Mouse (Mus musculus) ES-Bruce4 (cell line): ENCODE measurements around the gene Mypn. TPM values are rescaled to one million over a fixed set of nuclear protein-coding genes. Genes with fewer than 3 reads are reported as not detected.

Experiments
- H3K27ac ChIP-seq: 2 replicates; pipeline ENCODE4 v1.5.1; 2012; ENCODE audit warnings: low read length, inconsistent platforms; ENCODE audit not compliant: insufficient read depth
- H3K27me3 ChIP-seq: 2 replicates; pipeline ENCODE4 v1.6.1; 2012; ENCODE audit warnings: mild to moderate bottlenecking, low read length, inconsistent platforms; ENCODE audit not compliant: control insufficient read depth, poor library complexity, insufficient read depth, severe bottlenecking
- H3K36me3 ChIP-seq: 2 replicates; pipeline ENCODE4 v1.6.1; 2012; ENCODE audit warnings: inconsistent platforms, mild to moderate bottlenecking, low read length, moderate library complexity; ENCODE audit not compliant: control insufficient read depth, poor library complexity, insufficient read depth, severe bottlenecking
- H3K4me1 ChIP-seq: one replicate; pipeline ENCODE4 v1.8.1; 2011; ENCODE audit warnings: low read length; ENCODE audit not compliant: control insufficient read depth, insufficient read depth
- H3K4me3 ChIP-seq: 2 replicates; pipeline ENCODE4 v1.5.1; 2011; ENCODE audit warnings: low read depth, mild to moderate bottlenecking, low read length
- H3K9ac ChIP-seq: 2 replicates; pipeline ENCODE4 v1.6.1; 2012; ENCODE audit warnings: low read depth, mild to moderate bottlenecking, inconsistent platforms; ENCODE audit not compliant: poor library complexity, severe bottlenecking
- H3K9me3 ChIP-seq: replicated peaks from 2 replicates; pipeline ENCODE4 v1.6.1; 2012; ENCODE audit warnings: mild to moderate bottlenecking, low read length, inconsistent platforms; ENCODE audit not compliant: control insufficient read depth, poor library complexity, insufficient read depth, severe bottlenecking
- CTCF ChIP-seq: IDR thresholded peaks from one replicate; pipeline ENCODE4 v1.8.1; 2011; ENCODE audit warnings: low read depth, low read length
- EP300 ChIP-seq: IDR thresholded peaks from 2 replicates; pipeline ENCODE4 v1.6.1; 2011; ENCODE audit warnings: low read depth, low read length; ENCODE audit not compliant: insufficient read depth
- POLR2A ChIP-seq: IDR thresholded peaks from one replicate; pipeline ENCODE4 v1.8.1; 2011; ENCODE audit warnings: low read length; ENCODE audit not compliant: insufficient read depth
- polyA plus RNA-seq: library from polyadenylated mRNA; stranded (reverse); fragments of >200 nt; gene quantifications from 2 replicates; pipeline ENCODE4 v1.2.4, GENCODE M21; 2011; ENCODE audit warnings: low read depth; ENCODE audit not compliant: missing spikeins, insufficient read depth, insufficient read length

Gene Mypn
- polyA plus RNA-seq, 1 experiment: 0.66 TPM

- 0 out of 2 replicates have a peak, but pooled peaks cover 4% of the 10 kb centered on the region for H3K9me3 ChIP-seq
- TF ChIP-seq EP300: no peak
- TF ChIP-seq CTCF: no peak
- TF ChIP-seq POLR2A: no peak
- H3K4me1 ChIP-seq: no peaks in the 10 kb centered on the region
- H3K4me3 ChIP-seq: no peak overlapping the region
- no peaks in the 10 kb centered on the region for H3K27me3 ChIP-seq
- no peak overlapping the region for H3K27ac ChIP-seq
- H3K9ac ChIP-seq: no peak overlapping the region
- no peaks in the 10 kb centered on the region for H3K36me3 ChIP-seq
Measured at GRCm38 (mm10) chr10:63224341-63224740, 20.6 kb upstream of the Mypn start.

DNA sequence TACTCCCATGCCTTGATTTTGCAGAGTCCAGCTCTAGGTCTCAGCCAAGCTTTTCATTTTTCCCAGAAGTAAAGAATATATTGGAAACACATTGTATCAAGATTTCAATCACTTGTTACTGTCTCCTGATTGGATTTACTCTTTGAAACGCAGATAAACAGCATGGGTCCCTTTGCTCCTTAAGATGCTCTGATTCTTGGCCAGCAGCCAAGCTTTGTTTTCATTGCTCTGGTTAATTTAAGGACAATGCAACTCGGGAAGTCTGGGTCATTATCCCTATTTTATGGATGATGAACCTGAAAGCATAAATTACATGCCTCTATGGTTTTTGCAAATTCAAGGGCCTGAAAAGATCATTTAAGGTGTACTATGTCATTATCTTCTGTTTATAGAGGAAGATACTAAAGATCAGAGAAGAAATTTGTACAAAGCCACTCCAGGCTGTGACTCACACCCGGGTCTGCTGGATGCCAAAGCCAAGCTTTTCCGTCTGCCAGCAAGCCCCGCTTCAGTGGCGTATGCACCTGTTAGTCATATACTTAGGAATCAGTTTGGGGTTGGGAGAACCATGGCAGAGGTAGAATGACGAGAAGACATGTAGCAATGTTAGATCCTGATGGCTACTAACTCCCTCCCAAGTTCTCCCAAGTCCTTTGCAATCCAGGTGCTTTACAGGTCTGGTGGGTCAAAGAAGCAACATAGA, 17.5 kb upstream of the Mypn start:
- no peak overlapping the region for H3K9ac ChIP-seq
- 0 out of 2 replicates have a peak, but pooled peaks cover 4% of the 10 kb centered on the region for H3K9me3 ChIP-seq
- H3K36me3 ChIP-seq: no peaks in the 10 kb centered on the region
- H3K4me3 ChIP-seq: no peak overlapping the region
- no peaks in the 10 kb centered on the region for H3K4me1 ChIP-seq
- H3K27ac ChIP-seq: no peak overlapping the region
- H3K27me3 ChIP-seq: no peaks in the 10 kb centered on the region
- TF ChIP-seq POLR2A: no peak
- no peak for TF ChIP-seq EP300
- no peak for TF ChIP-seq CTCF

DNA sequence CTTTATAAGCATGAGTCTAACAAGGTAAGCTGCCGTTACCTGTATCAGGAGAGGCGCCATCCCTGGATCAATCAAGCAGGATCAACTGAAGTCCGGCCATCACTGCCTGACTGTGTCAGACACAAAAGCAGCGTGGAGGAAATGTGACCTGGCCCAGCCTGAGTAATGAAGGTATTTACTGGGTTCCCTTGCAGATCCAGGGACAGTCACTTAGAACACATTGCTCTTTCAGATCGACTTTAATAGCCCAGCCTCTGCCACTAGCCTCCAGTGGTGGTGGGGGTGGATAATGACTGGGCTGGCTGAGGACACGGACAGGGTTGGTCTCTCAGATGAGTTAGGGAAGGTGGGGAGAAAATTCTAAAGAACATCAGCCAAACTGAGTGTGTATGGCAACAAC, 5.1 kb upstream of the Mypn start:
- no peaks in the 10 kb centered on the region for H3K4me1 ChIP-seq
- H3K4me3 ChIP-seq: no peak overlapping the region
- no peak overlapping the region for H3K27ac ChIP-seq

DNA sequence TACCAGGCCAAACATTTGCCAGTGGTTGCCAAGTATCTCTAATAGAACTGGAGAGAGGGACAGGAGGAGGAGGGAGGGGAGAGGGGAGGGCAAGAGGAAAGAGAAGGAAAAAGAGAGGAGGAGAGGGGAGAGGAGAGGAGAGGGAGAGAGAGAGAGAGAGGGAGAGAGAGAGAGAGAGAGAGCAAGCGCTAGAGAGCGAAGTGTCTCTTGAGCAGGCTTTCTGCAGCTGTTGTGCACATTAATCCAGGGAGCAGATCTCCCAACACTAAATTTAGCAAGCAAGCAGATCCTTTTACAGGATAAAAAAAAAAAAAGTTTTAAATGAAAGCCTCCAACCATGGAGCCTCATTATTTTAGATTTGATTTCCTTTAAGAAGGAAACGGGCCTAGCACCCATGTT, 750 bp downstream of the Mypn start:
- Histone ChIP-seq H3K9me3 (no peaks in the 10 kb centered on the region), H3K4me3 (no peak overlapping the region), H3K4me1 (no peaks in the 10 kb centered on the region), H3K9ac (no peak overlapping the region), H3K27ac (no peak overlapping the region), H3K27me3 (no peaks in the 10 kb centered on the region), H3K36me3 (no peaks in the 10 kb centered on the region)
- no peak for TF ChIP-seq CTCF
- TF ChIP-seq EP300: no peak
- no peak for TF ChIP-seq POLR2A

More for the DNA sequence above, 5.1 kb upstream of the Mypn start:
- H3K9me3 ChIP-seq: no peaks in the 10 kb centered on the region
- TF ChIP-seq EP300 (no peak), CTCF (no peak), POLR2A (no peak)
- H3K27me3 ChIP-seq: no peaks in the 10 kb centered on the region
- H3K36me3 ChIP-seq: no peaks in the 10 kb centered on the region
- no peak overlapping the region for H3K9ac ChIP-seq

DNA sequence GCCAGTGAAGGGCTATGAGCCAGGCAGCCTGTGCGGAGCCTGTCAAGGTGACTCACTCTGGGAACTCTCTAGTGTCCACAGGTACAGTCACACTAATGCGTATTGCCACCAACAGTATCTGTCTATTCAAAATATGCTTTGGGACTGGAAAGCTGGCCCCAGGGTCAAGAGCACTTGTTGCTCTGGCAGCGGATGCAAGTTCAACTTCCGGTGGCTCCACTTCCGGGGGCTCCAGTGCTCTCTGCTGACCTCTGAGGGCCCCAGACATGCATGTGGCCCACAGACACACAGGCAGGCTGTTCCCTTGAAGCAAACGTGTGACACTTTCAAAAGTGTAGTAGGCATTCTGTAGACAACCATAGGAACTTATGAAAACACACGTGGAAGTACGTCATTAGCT, 2.2 kb downstream of the Mypn start:
- Histone ChIP-seq H3K27ac (no peak overlapping the region), H3K9ac (no peak overlapping the region), H3K36me3 (no peaks in the 10 kb centered on the region), H3K27me3 (no peaks in the 10 kb centered on the region), H3K9me3 (no peaks in the 10 kb centered on the region), H3K4me1 (no peaks in the 10 kb centered on the region), H3K4me3 (no peak overlapping the region)
- no peak for TF ChIP-seq POLR2A
- TF ChIP-seq EP300: no peak
- TF ChIP-seq CTCF: no peak

DNA sequence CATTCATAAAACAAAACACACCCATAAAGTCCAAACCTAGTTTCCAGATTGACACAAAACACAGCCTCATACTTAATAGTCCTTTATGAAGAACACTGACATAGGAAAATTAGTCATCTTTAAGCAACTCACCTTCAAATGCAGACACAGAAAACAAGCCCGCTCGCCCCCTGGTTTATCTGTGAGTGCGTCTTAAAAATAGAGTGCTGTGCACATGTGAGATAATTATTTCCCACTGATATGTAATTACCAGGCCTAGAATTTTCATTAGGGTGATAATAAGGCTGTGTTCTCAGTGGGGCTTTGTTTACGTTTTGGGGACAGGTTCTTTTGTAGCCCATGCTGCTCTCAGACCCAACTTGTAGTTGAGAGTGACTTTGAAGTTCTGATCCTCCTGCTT, 4.7 kb downstream of the Mypn start:
- Histone ChIP-seq H3K9ac (no peak overlapping the region), H3K9me3 (no peaks in the 10 kb centered on the region), H3K4me3 (no peak overlapping the region), H3K27me3 (no peaks in the 10 kb centered on the region), H3K36me3 (no peaks in the 10 kb centered on the region), H3K27ac (no peak overlapping the region), H3K4me1 (no peaks in the 10 kb centered on the region)
- TF ChIP-seq CTCF (no peak), POLR2A (no peak)
